Mouse (Mus musculus): ENCODE results near the gene Cntd1. TPM values are rescaled to one million over a fixed set of nuclear protein-coding genes. Genes with fewer than 3 reads are reported as not detected.

The Cntd1 gene
- polyA plus RNA-seq (2014; fragmentation: Nextera tagmentation; extraction: Ambion mirVana), result 0.38 and 0.55 TPM in 2 replicates

- Histone ChIP-seq H3K4me2 (ENCODE audit: low read length) (peak within 1 kb of the TSS; percentile 88), H3K27ac (replicated peaks; ENCODE audit: low read depth, low read length) (peak within 1 kb of the TSS; percentile 61; the same call in 1 of the 2 replicates), H3K27me3 (ENCODE audit: control insufficient read depth, insufficient read depth, low read length) (no peaks in the 10 kb centered on the region), H3K4me3 (replicated peaks; ENCODE audit: low read depth, low read length) (peak within 1 kb of the TSS; percentile 78), H3K9ac (replicated peaks; ENCODE audit: low read length) (peak within 1 kb of the TSS; percentile 76), H3K4me1 (ENCODE audit: control insufficient read depth, insufficient read depth, low read length) (peaks cover 22% of the 10 kb centered on the region), H3K36me3 (ENCODE audit: control insufficient read depth, insufficient read depth, low read length) (no peaks in the 10 kb centered on the region), H3K9me3 (ENCODE audit: control insufficient read depth, low read length) (no peaks in the 10 kb centered on the region)
- peak; percentile 92 for ATAC-seq (ENCODE audit: low FRiP score, low TSS enrichment)
- 11% methylated on average over 45 of the region's 45 CpGs for WGBS
- peak; percentile 96 for DNase-seq
Observed at GRCm38 (mm10) chr11:101278223-101279192, at the start of gene Cntd1, which contains the start of gene Coa3. Gene Cntd1, plus strand, starts transcription at chr11:101279012. Gene Coa3, minus strand, starts transcription at chr11:101279114.

- Histone ChIP-seq H3K27ac (replicated peaks; ENCODE audit: low read depth, low read length) (no peak overlapping the region), H3K9ac (replicated peaks; ENCODE audit: low read length) (no peak overlapping the region), H3K27me3 (ENCODE audit: control insufficient read depth, insufficient read depth, low read length) (no peaks in the 10 kb centered on the region), H3K4me1 (ENCODE audit: control insufficient read depth, insufficient read depth, low read length) (no peaks in the 10 kb centered on the region), H3K4me3 (replicated peaks; ENCODE audit: low read depth, low read length) (no peak overlapping the region), H3K36me3 (ENCODE audit: control insufficient read depth, insufficient read depth, low read length) (no peaks in the 10 kb centered on the region), H3K9me3 (ENCODE audit: control insufficient read depth, low read length) (no peaks in the 10 kb centered on the region), H3K4me2 (ENCODE audit: low read length) (no peak overlapping the region)
- 24% methylated on average over 8 of the region's 8 CpGs for whole genome bisulfite sequencing
- no peak for DNase-seq
- ATAC-seq (ENCODE audit: low FRiP score, low TSS enrichment), result no peak
Observed at GRCm38 (mm10) chr11:101229361-101229900, 49.4 kb upstream of the Cntd1 start.

- no peaks in the 10 kb centered on the region for H3K36me3 ChIP-seq (ENCODE audit: control insufficient read depth, insufficient read depth, low read length)
- H3K27ac ChIP-seq (replicated peaks; ENCODE audit: low read depth, low read length), result no peak overlapping the region
- no peak for DNase-seq
- WGBS, result 39% methylated on average over 2 of the region's 2 CpGs
- ATAC-seq (ENCODE audit: low FRiP score, low TSS enrichment), result no peak
- no peaks in the 10 kb centered on the region for H3K9me3 ChIP-seq (ENCODE audit: control insufficient read depth, low read length)
- no peak overlapping the region for H3K4me2 ChIP-seq (ENCODE audit: low read length)
- H3K9ac ChIP-seq (replicated peaks; ENCODE audit: low read length), result no peak overlapping the region
- H3K27me3 ChIP-seq (ENCODE audit: control insufficient read depth, insufficient read depth, low read length), result no peaks in the 10 kb centered on the region
- no peaks in the 10 kb centered on the region for H3K4me1 ChIP-seq (ENCODE audit: control insufficient read depth, insufficient read depth, low read length)
- no peak overlapping the region for H3K4me3 ChIP-seq (replicated peaks; ENCODE audit: low read depth, low read length)
Observed at GRCm38 (mm10) chr11:101230061-101230511, 48.7 kb upstream of the Cntd1 start.

- H3K9me3 ChIP-seq (ENCODE audit: control insufficient read depth, low read length), result no peaks in the 10 kb centered on the region
- no peaks in the 10 kb centered on the region for H3K4me1 ChIP-seq (ENCODE audit: control insufficient read depth, insufficient read depth, low read length)
- H3K27me3 ChIP-seq (ENCODE audit: control insufficient read depth, insufficient read depth, low read length), result no peaks in the 10 kb centered on the region
- no peak overlapping the region for H3K4me3 ChIP-seq (replicated peaks; ENCODE audit: low read depth, low read length)
- no peak overlapping the region for H3K27ac ChIP-seq (replicated peaks; ENCODE audit: low read depth, low read length)
- H3K36me3 ChIP-seq (ENCODE audit: control insufficient read depth, insufficient read depth, low read length), result no peaks in the 10 kb centered on the region
- DNase-seq (no peak), ATAC-seq (ENCODE audit: low FRiP score, low TSS enrichment) (no peak)
- H3K4me2 ChIP-seq (ENCODE audit: low read length), result no peak overlapping the region
- 16% methylated on average over 5 of the region's 5 CpGs for WGBS
- H3K9ac ChIP-seq (replicated peaks; ENCODE audit: low read length), result no peak overlapping the region
Observed at GRCm38 (mm10) chr11:101230526-101230925, 48.3 kb upstream of the Cntd1 start.

GRCm38 (mm10) chr11:101230991-101231871, 47.6 kb upstream of the Cntd1 start:
- Histone ChIP-seq H3K4me2 (ENCODE audit: low read length) (no peak overlapping the region), H3K9me3 (ENCODE audit: control insufficient read depth, low read length) (no peaks in the 10 kb centered on the region), H3K4me3 (replicated peaks; ENCODE audit: low read depth, low read length) (no peak overlapping the region), H3K4me1 (ENCODE audit: control insufficient read depth, insufficient read depth, low read length) (no peaks in the 10 kb centered on the region), H3K9ac (replicated peaks; ENCODE audit: low read length) (no peak overlapping the region), H3K27ac (replicated peaks; ENCODE audit: low read depth, low read length) (0 out of 2 replicates have a peak overlapping the region, but pooled peaks have one; percentile 20), H3K36me3 (ENCODE audit: control insufficient read depth, insufficient read depth, low read length) (no peaks in the 10 kb centered on the region), H3K27me3 (ENCODE audit: control insufficient read depth, insufficient read depth, low read length) (no peaks in the 10 kb centered on the region)
- ATAC-seq (ENCODE audit: low FRiP score, low TSS enrichment) (no peak), DNase-seq (no peak)
- 13% methylated on average over 18 of the region's 18 CpGs for WGBS

GRCm38 (mm10) chr11:101232010-101232839, 46.6 kb upstream of the Cntd1 start:
- ATAC-seq (ENCODE audit: low FRiP score, low TSS enrichment) (no peak), DNase-seq (no peak)
- no peaks in the 10 kb centered on the region for H3K36me3 ChIP-seq (ENCODE audit: control insufficient read depth, insufficient read depth, low read length)
- H3K27me3 ChIP-seq (ENCODE audit: control insufficient read depth, insufficient read depth, low read length), result no peaks in the 10 kb centered on the region
- H3K9me3 ChIP-seq (ENCODE audit: control insufficient read depth, low read length), result no peaks in the 10 kb centered on the region
- no peaks in the 10 kb centered on the region for H3K4me1 ChIP-seq (ENCODE audit: control insufficient read depth, insufficient read depth, low read length)
- no peak overlapping the region for H3K4me2 ChIP-seq (ENCODE audit: low read length)
- no peak overlapping the region for H3K27ac ChIP-seq (replicated peaks; ENCODE audit: low read depth, low read length)
- H3K4me3 ChIP-seq (replicated peaks; ENCODE audit: low read depth, low read length), result no peak overlapping the region
- H3K9ac ChIP-seq (replicated peaks; ENCODE audit: low read length), result no peak overlapping the region
- 60% methylated on average over 6 of the region's 6 CpGs for WGBS

GRCm38 (mm10) chr11:101233240-101233639, 45.6 kb upstream of the Cntd1 start:
- Histone ChIP-seq H3K27me3 (ENCODE audit: control insufficient read depth, insufficient read depth, low read length) (no peaks in the 10 kb centered on the region), H3K27ac (replicated peaks; ENCODE audit: low read depth, low read length) (no peak overlapping the region), H3K4me3 (replicated peaks; ENCODE audit: low read depth, low read length) (no peak overlapping the region), H3K9ac (replicated peaks; ENCODE audit: low read length) (no peak overlapping the region), H3K4me2 (ENCODE audit: low read length) (no peak overlapping the region), H3K36me3 (ENCODE audit: control insufficient read depth, insufficient read depth, low read length) (no peaks in the 10 kb centered on the region), H3K9me3 (ENCODE audit: control insufficient read depth, low read length) (no peaks in the 10 kb centered on the region), H3K4me1 (ENCODE audit: control insufficient read depth, insufficient read depth, low read length) (no peaks in the 10 kb centered on the region)
- WGBS, result 96% methylated on average over 1 of the region's 1 CpGs
- DNase-seq (no peak), ATAC-seq (ENCODE audit: low FRiP score, low TSS enrichment) (no peak)

GRCm38 (mm10) chr11:101234124-101234523, 44.7 kb upstream of the Cntd1 start:
- Histone ChIP-seq H3K4me2 (ENCODE audit: low read length) (no peak overlapping the region), H3K9me3 (ENCODE audit: control insufficient read depth, low read length) (no peaks in the 10 kb centered on the region), H3K36me3 (ENCODE audit: control insufficient read depth, insufficient read depth, low read length) (no peaks in the 10 kb centered on the region), H3K4me3 (replicated peaks; ENCODE audit: low read depth, low read length) (no peak overlapping the region), H3K9ac (replicated peaks; ENCODE audit: low read length) (no peak overlapping the region), H3K27ac (replicated peaks; ENCODE audit: low read depth, low read length) (no peak overlapping the region), H3K27me3 (ENCODE audit: control insufficient read depth, insufficient read depth, low read length) (no peaks in the 10 kb centered on the region), H3K4me1 (ENCODE audit: control insufficient read depth, insufficient read depth, low read length) (no peaks in the 10 kb centered on the region)
- ATAC-seq (ENCODE audit: low FRiP score, low TSS enrichment) (no peak), DNase-seq (no peak)
